Mouse (Mus musculus): ENCODE measurements around the gene Gm10719. TPM values are rescaled to one million over a fixed set of nuclear protein-coding genes. Genes with fewer than 3 reads are reported as not detected.
"Not testable (repeated sequence)": the region's sequence is repeated elsewhere in the genome, so short reads cannot be mapped to it uniquely, and the experiment has no call there.

Gene Gm10719
- polyA plus RNA-seq, 1 experiment from 2014 or later = not detected

DNA sequence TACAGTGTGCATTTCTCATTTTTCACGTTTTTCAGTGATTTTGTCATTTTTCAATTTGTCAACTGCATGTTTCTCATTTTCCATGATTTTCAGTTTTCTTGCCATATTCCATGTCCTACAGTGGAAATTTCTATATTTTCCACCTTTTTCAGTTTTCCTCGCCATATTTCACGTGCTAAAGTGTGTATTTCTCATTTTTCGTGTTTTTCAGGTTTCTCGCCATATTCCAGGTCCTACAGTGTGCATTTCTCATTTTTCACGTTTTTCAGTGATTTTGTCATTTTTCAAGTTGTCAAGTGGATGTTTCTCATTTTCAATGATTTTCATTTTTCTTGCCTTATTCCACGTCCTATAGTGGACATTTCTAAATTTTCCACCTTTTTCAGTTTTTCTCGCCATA lies 19.4 kb downstream of the Gm10719 start, which contains the start of gene Gm10715:
TSS of gene Gm10715 (plus strand) at position 301 of the 400 bp plus-strand sequence.
- not testable (repeated sequence) for H3K27ac ChIP-seq (ENCODE audit: low read length); H3K4me2 ChIP-seq (ENCODE audit: low read length); ATAC-seq; H3K9ac ChIP-seq (replicated peaks; ENCODE audit: low read depth, low read length); H3K4me1 ChIP-seq (replicated peaks; ENCODE audit: control insufficient read depth, insufficient read depth, low read length); H3K36me3 ChIP-seq (ENCODE audit: control insufficient read depth, insufficient read depth); H3K9me3 ChIP-seq (ENCODE audit: control insufficient read depth, low read length); H3K4me3 ChIP-seq (replicated peaks; ENCODE audit: low read length); H3K27me3 ChIP-seq (replicated peaks; ENCODE audit: control insufficient read depth, insufficient read depth, low read length)
- 78% methylated on average over 6 of the region's 8 CpGs for WGBS

- H3K27ac ChIP-seq (ENCODE audit: low read length); H3K9me3 ChIP-seq (ENCODE audit: control insufficient read depth, low read length); H3K4me3 ChIP-seq (replicated peaks; ENCODE audit: low read length); H3K4me2 ChIP-seq (ENCODE audit: low read length); H3K9ac ChIP-seq (replicated peaks; ENCODE audit: low read depth, low read length); H3K4me1 ChIP-seq (replicated peaks; ENCODE audit: control insufficient read depth, insufficient read depth, low read length); ATAC-seq; H3K36me3 ChIP-seq (ENCODE audit: control insufficient read depth, insufficient read depth); H3K27me3 ChIP-seq (replicated peaks; ENCODE audit: control insufficient read depth, insufficient read depth, low read length): not testable (repeated sequence)
- WGBS = 67% methylated on average over 4 of the region's 4 CpGs
These were observed 21.0 kb downstream of the Gm10719 start for GRCm38 (mm10) chr9:3038161-3038560.

Small RNA genes within 50 kb of the gene (microRNA-seq; reads per million reads assigned to microRNA genes)
- gene Mir101c = not detected

Other genes starting within 250 kb of the Gm10719 start
- gene Gm10722, start 16.5 kb upstream of the Gm10719 start, polyA plus RNA-seq (2015; fragmentation: Nextera tagmentation; extraction: Ambion mirVana) = not detected in 2 replicates
- gene Gm11168, start 14.1 kb upstream of the Gm10719 start, polyA plus RNA-seq (2015; fragmentation: Nextera tagmentation; extraction: Ambion mirVana) = not detected in 2 replicates
- gene Gm10721, start 4.3 kb upstream of the Gm10719 start, polyA plus RNA-seq (2015; fragmentation: Nextera tagmentation; extraction: Ambion mirVana) = not detected in 2 replicates
- gene Gm10720, start 1.8 kb upstream of the Gm10719 start, polyA plus RNA-seq (2015; fragmentation: Nextera tagmentation; extraction: Ambion mirVana) = not detected in 2 replicates
- gene Gm10718, start 6.1 kb downstream of the Gm10719 start, polyA plus RNA-seq (2015; fragmentation: Nextera tagmentation; extraction: Ambion mirVana) = not detected in 2 replicates
- not detected in 2 replicates for gene Gm10717, start 8.0 kb downstream of the Gm10719 start, polyA plus RNA-seq (2015; fragmentation: Nextera tagmentation; extraction: Ambion mirVana)
- gene Gm17535, start 17.2 kb downstream of the Gm10719 start, polyA plus RNA-seq (2015; fragmentation: Nextera tagmentation; extraction: Ambion mirVana) = not detected in 2 replicates
- not detected in 2 replicates for gene Gm10715, start 19.5 kb downstream of the Gm10719 start, polyA plus RNA-seq (2015; fragmentation: Nextera tagmentation; extraction: Ambion mirVana)

Measured in forebrain, embryonic 16.5 days (tissue).